Mouse (Mus musculus) midbrain, embryonic 14.5 days (tissue): ENCODE results near the gene E2f6. TPM values are rescaled to one million over a fixed set of nuclear protein-coding genes. Genes with fewer than 3 reads are reported as not detected.

Experiments used
- ATAC-seq: fragments of 200-750 bp; cut with Nextera tagmentation; 2 replicates; pipeline ENCODE4 v1.8.0; 2017; ENCODE audit warnings: moderate number of reproducible peaks, moderate library complexity; ENCODE audit not compliant: low FRiP score, low TSS enrichment
- DNase-seq: peaks from one replicate; pipeline ENCODE4 v3.0.0-alpha.2; 2015
- H3K27ac ChIP-seq: fragments of 300-500 bp; sonication (generic); replicated peaks from 2 replicates; pipeline ENCODE4 v1.5.1; 2014; ENCODE audit warnings: mild to moderate bottlenecking, low read depth, low read length, moderate library complexity
- H3K27me3 ChIP-seq: fragments of 300-500 bp; sonication (generic); 2 replicates; pipeline ENCODE4 v1.6.1; 2014; ENCODE audit warnings: low read length, control low read depth, mixed read lengths; ENCODE audit not compliant: control insufficient read depth, insufficient read depth
- H3K36me3 ChIP-seq: fragments of 300-500 bp; sonication (generic); 2 replicates; pipeline ENCODE4 v1.6.1; 2014; ENCODE audit warnings: low read length, control low read depth; ENCODE audit not compliant: control insufficient read depth, insufficient read depth
- H3K4me1 ChIP-seq: fragments of 300-500 bp; sonication (generic); 2 replicates; pipeline ENCODE4 v1.6.1; 2014; ENCODE audit warnings: mild to moderate bottlenecking, antibody characterized with exemption, low read length, control low read depth; ENCODE audit not compliant: control insufficient read depth, insufficient read depth
- H3K4me2 ChIP-seq: fragments of 300-500 bp; sonication (generic); 2 replicates; pipeline ENCODE4 v1.6.1; 2014; ENCODE audit warnings: mild to moderate bottlenecking, low read length, moderate library complexity
- H3K4me3 ChIP-seq: fragments of 300-500 bp; sonication (generic); replicated peaks from 2 replicates; pipeline ENCODE4 v1.5.1; 2014; ENCODE audit warnings: low read depth, low read length
- H3K9ac ChIP-seq: fragments of 300-500 bp; sonication (generic); replicated peaks from 2 replicates; pipeline ENCODE4 v1.6.1; 2014; ENCODE audit warnings: mild to moderate bottlenecking, low read length, moderate library complexity
- H3K9me3 ChIP-seq: fragments of 300-500 bp; sonication (generic); 2 replicates; pipeline ENCODE4 v1.6.1; 2016; ENCODE audit warnings: low read length, control low read depth, mixed read lengths; ENCODE audit not compliant: control insufficient read depth
- WGBS: fragments of 180-500 bp; shearing (Covaris S2); extraction: QIAGEN DNeasy Blood & Tissue Kit; methylation state at CpG from one replicate; pipeline ENCODE4 v1.1.7; 2014; 5-methylcytosine and 5-hydroxymethylcytosine counted together
- polyA plus RNA-seq: library from polyadenylated mRNA; unstranded; fragments of >200 nt; fragmentation: Nextera tagmentation; extraction: Ambion mirVana; gene quantifications from 2 replicates; pipeline ENCODE4 v1.2.1, GENCODE M21; 2014

Gene E2f6
- 33.4 and 36.9 TPM in 2 replicates for polyA plus RNA-seq

GRCm38 (mm10) chr12:16810525-16811431, at the start of gene E2f6:
E2f6 (plus strand) TSS chr12:16810963.
- Histone ChIP-seq H3K9ac (peak within 1 kb of the TSS; percentile 94), H3K9me3 (no peaks in the 10 kb centered on the region), H3K27me3 (peaks cover 4% of the 10 kb centered on the region; the same call in 1 of the 2 replicates), H3K4me2 (peak within 1 kb of the TSS; percentile 71), H3K4me1 (peaks cover 12% of the 10 kb centered on the region; the same call in 1 of the 2 replicates), H3K4me3 (peak within 1 kb of the TSS; percentile 88), H3K36me3 (0 out of 2 replicates have a peak, but pooled peaks cover 3% of the 10 kb centered on the region), H3K27ac (peak within 1 kb of the TSS; percentile 78)
- WGBS, result 6% methylated on average over 81 of the region's 81 CpGs
- DNase-seq (peak; percentile 94), ATAC-seq (peak; percentile 88)

- 97% methylated on average over 3 of the region's 3 CpGs for WGBS
- ATAC-seq, result no peak
- no peak overlapping the region for H3K4me2 ChIP-seq
These were observed 49.3 kb upstream of the E2f6 start for GRCm38 (mm10) chr12:16761461-16761860.

GRCm38 (mm10) chr12:16763649-16764422, 46.9 kb upstream of the E2f6 start:
- no peaks in the 10 kb centered on the region for H3K27me3 ChIP-seq
- DNase-seq (no peak), ATAC-seq (no peak)
- no peaks in the 10 kb centered on the region for H3K36me3 ChIP-seq
- H3K9me3 ChIP-seq, result no peaks in the 10 kb centered on the region
- 84% methylated on average over 4 of the region's 4 CpGs for WGBS
- H3K27ac ChIP-seq, result no peak overlapping the region
- H3K4me1 ChIP-seq, result no peaks in the 10 kb centered on the region
- no peak overlapping the region for H3K4me2 ChIP-seq
- H3K4me3 ChIP-seq, result no peak overlapping the region
- no peak overlapping the region for H3K9ac ChIP-seq

More at GRCm38 (mm10) chr12:16761461-16761860, 49.3 kb upstream of the E2f6 start:
- H3K27me3 ChIP-seq, result no peaks in the 10 kb centered on the region
- no peaks in the 10 kb centered on the region for H3K9me3 ChIP-seq
- no peak overlapping the region for H3K9ac ChIP-seq
- no peaks in the 10 kb centered on the region for H3K4me1 ChIP-seq
- H3K4me3 ChIP-seq, result no peak overlapping the region
- no peaks in the 10 kb centered on the region for H3K36me3 ChIP-seq
- no peak overlapping the region for H3K27ac ChIP-seq
- DNase-seq, result no peak

- Histone ChIP-seq H3K9ac (no peak overlapping the region), H3K4me2 (no peak overlapping the region), H3K4me3 (no peak overlapping the region), H3K9me3 (no peaks in the 10 kb centered on the region), H3K36me3 (no peaks in the 10 kb centered on the region), H3K4me1 (no peaks in the 10 kb centered on the region), H3K27me3 (no peaks in the 10 kb centered on the region), H3K27ac (no peak overlapping the region)
- WGBS, result 79% methylated on average over 12 of the region's 12 CpGs
- DNase-seq (no peak), ATAC-seq (no peak)
These were observed 45.9 kb upstream of the E2f6 start for GRCm38 (mm10) chr12:16764776-16765445.

- H3K36me3 ChIP-seq, result no peaks in the 10 kb centered on the region
- no peak for ATAC-seq
- H3K9ac ChIP-seq, result no peak overlapping the region
- no peak overlapping the region for H3K4me3 ChIP-seq
- H3K4me2 ChIP-seq, result no peak overlapping the region
- H3K9me3 ChIP-seq, result no peaks in the 10 kb centered on the region
- H3K27me3 ChIP-seq, result no peaks in the 10 kb centered on the region
- 83% methylated on average over 3 of the region's 3 CpGs for WGBS
- H3K27ac ChIP-seq, result no peak overlapping the region
- H3K4me1 ChIP-seq, result no peaks in the 10 kb centered on the region
- DNase-seq, result no peak
These were observed 42.5 kb upstream of the E2f6 start for GRCm38 (mm10) chr12:16768251-16768650.

- 89% methylated on average over 2 of the region's 2 CpGs for WGBS
- H3K4me2 ChIP-seq, result no peak overlapping the region
- no peak overlapping the region for H3K4me3 ChIP-seq
- no peak for DNase-seq
- H3K27me3 ChIP-seq, result no peaks in the 10 kb centered on the region
- H3K9me3 ChIP-seq, result no peaks in the 10 kb centered on the region
- ATAC-seq, result no peak
- no peaks in the 10 kb centered on the region for H3K36me3 ChIP-seq
- no peak overlapping the region for H3K27ac ChIP-seq
- no peaks in the 10 kb centered on the region for H3K4me1 ChIP-seq
- no peak overlapping the region for H3K9ac ChIP-seq
These were observed 42.1 kb upstream of the E2f6 start for GRCm38 (mm10) chr12:16768711-16769110.

GRCm38 (mm10) chr12:16769601-16770165, 41.1 kb upstream of the E2f6 start:
- 93% methylated on average over 6 of the region's 6 CpGs for WGBS
- H3K4me3 ChIP-seq, result no peak overlapping the region
- no peak for DNase-seq
- no peaks in the 10 kb centered on the region for H3K36me3 ChIP-seq
- no peak for ATAC-seq
- no peaks in the 10 kb centered on the region for H3K27me3 ChIP-seq
- no peaks in the 10 kb centered on the region for H3K9me3 ChIP-seq
- no peak overlapping the region for H3K9ac ChIP-seq
- no peak overlapping the region for H3K27ac ChIP-seq
- no peaks in the 10 kb centered on the region for H3K4me1 ChIP-seq
- H3K4me2 ChIP-seq, result no peak overlapping the region

GRCm38 (mm10) chr12:16774605-16775004, 36.2 kb upstream of the E2f6 start:
- no peak overlapping the region for H3K9ac ChIP-seq
- no peaks in the 10 kb centered on the region for H3K9me3 ChIP-seq
- no peak overlapping the region for H3K27ac ChIP-seq
- no peak overlapping the region for H3K4me3 ChIP-seq
- ATAC-seq (no peak), DNase-seq (no peak)
- H3K27me3 ChIP-seq, result no peaks in the 10 kb centered on the region
- no peak overlapping the region for H3K4me2 ChIP-seq
- H3K36me3 ChIP-seq, result no peaks in the 10 kb centered on the region
- WGBS, result 96% methylated on average over 4 of the region's 4 CpGs
- H3K4me1 ChIP-seq, result no peaks in the 10 kb centered on the region
